Mouse (Mus musculus) limb, embryonic 14.5 days (tissue): ENCODE data around the gene Zfp81. TPM values are rescaled to one million over a fixed set of nuclear protein-coding genes. Genes with fewer than 3 reads are reported as not detected.
A peak's percentile ranks its signal among the peaks of the same experiment; 100 is the strongest.
"Not testable (repeated sequence)": the region's sequence is repeated elsewhere in the genome, so short reads cannot be mapped to it uniquely, and the experiment has no call there.

Source experiments
- ATAC-seq: fragments of 200-750 bp; cut with Nextera tagmentation; 2 replicates; pipeline ENCODE4 v1.8.0; 2017; ENCODE audit warnings: low read depth, moderate number of reproducible peaks, moderate TSS enrichment; ENCODE audit not compliant: low FRiP score
- DNase-seq: peaks from one replicate; pipeline ENCODE4 v3.0.0-alpha.2; 2015; ENCODE audit warnings: low spot score
- H3K27ac ChIP-seq: fragments of 300-500 bp; sonication (generic); replicated peaks from 2 replicates; pipeline ENCODE4 v1.5.1; 2014; ENCODE audit warnings: low read depth, mild to moderate bottlenecking, low read length, moderate library complexity, mixed read lengths
- H3K27me3 ChIP-seq: fragments of 300-500 bp; sonication (generic); 2 replicates; pipeline ENCODE4 v1.6.1; 2014; ENCODE audit warnings: low read length, mixed read lengths; ENCODE audit not compliant: control insufficient read depth, insufficient read depth
- H3K36me3 ChIP-seq: fragments of 300-500 bp; sonication (generic); 2 replicates; pipeline ENCODE4 v1.6.1; 2014; ENCODE audit warnings: mild to moderate bottlenecking, low read length, moderate library complexity, mixed read lengths; ENCODE audit not compliant: control insufficient read depth, insufficient read depth
- H3K4me1 ChIP-seq: fragments of 300-500 bp; sonication (generic); 2 replicates; pipeline ENCODE4 v1.6.1; 2014; ENCODE audit warnings: antibody characterized with exemption, low read length, mixed read lengths; ENCODE audit not compliant: control insufficient read depth, insufficient read depth
- H3K4me2 ChIP-seq: fragments of 300-500 bp; sonication (generic); replicated peaks from 2 replicates; pipeline ENCODE4 v1.6.1; 2014; ENCODE audit warnings: low read depth, mild to moderate bottlenecking, low read length, moderate library complexity; ENCODE audit not compliant: severe bottlenecking
- H3K4me3 ChIP-seq: fragments of 300-500 bp; sonication (generic); replicated peaks from 2 replicates; pipeline ENCODE4 v1.5.1; 2014; ENCODE audit warnings: low read length
- H3K9ac ChIP-seq: fragments of 300-500 bp; sonication (generic); 2 replicates; pipeline ENCODE4 v1.6.1; 2014; ENCODE audit warnings: mild to moderate bottlenecking, low read depth, low read length, moderate library complexity; ENCODE audit not compliant: severe bottlenecking
- H3K9me3 ChIP-seq: fragments of 300-500 bp; sonication (generic); 2 replicates; pipeline ENCODE4 v1.6.1; 2016; ENCODE audit warnings: low read length; ENCODE audit not compliant: control insufficient read depth
- POLR2A ChIP-seq: fragments of 200-500 bp; IDR thresholded peaks from 2 replicates; pipeline ENCODE4 v1.8.0; 2012; ENCODE audit warnings: inconsistent platforms, mild to moderate bottlenecking, moderate library complexity, borderline replicate concordance; ENCODE audit not compliant: insufficient read depth, insufficient read length; ENCODE audit errors: extremely low read depth
- WGBS: fragments of 180-500 bp; shearing (Covaris S2); extraction: QIAGEN DNeasy Blood & Tissue Kit; methylation state at CpG from one replicate; pipeline ENCODE4 v1.1.7; 2014; 5-methylcytosine and 5-hydroxymethylcytosine counted together
- polyA plus RNA-seq, 2 experiments: library from polyadenylated mRNA; depleted of rRNA in 1 of 2; stranded (reverse) in 1 of 2; unstranded in 1 of 2; fragments of >200 nt; fragmentation: Nextera tagmentation in 1 of 2; extraction: Ambion mirVana in 1 of 2; gene quantifications; 2 replicates each; pipeline versions ENCODE4 v1.2.1 to v1.2.3; 2012 to 2014

Gene Zfp81
- polyA plus RNA-seq, 2 experiments: 8.5 to 13.7 TPM

DNA sequence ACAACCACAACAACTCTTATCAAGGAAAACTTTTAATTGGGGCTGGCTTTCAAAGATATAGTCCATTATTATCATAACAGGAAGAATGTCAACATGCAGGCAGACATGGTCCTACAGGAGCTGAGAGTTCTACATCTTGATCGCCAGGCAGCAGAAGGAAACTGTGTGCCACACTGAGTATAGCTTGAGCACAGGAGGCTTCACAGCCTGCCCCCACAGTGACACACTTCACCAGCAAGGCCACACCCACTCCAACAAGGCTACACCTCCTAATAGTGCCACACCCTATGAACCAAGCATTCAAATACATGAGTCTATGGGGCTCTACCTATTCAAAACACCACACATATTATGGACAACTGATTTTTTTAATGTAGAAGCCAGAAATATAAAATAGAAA, 5.7 kb downstream of the Zfp81 start:
- no peak for ATAC-seq
- DNase-seq: no peak
- Histone ChIP-seq H3K27ac (no peak overlapping the region), H3K4me2 (no peak overlapping the region), H3K27me3 (no peaks in the 10 kb centered on the region), H3K4me1 (no peaks in the 10 kb centered on the region), H3K9ac (no peak overlapping the region), H3K36me3 (no peaks in the 10 kb centered on the region), H3K4me3 (no peak overlapping the region), H3K9me3 (peaks cover 17% of the 10 kb centered on the region)
- TF ChIP-seq POLR2A: no peak
- WGBS: 100% methylated on average over 1 of the region's 1 CpGs

- not testable (repeated sequence) for H3K9ac ChIP-seq, H3K9me3 ChIP-seq, H3K4me1 ChIP-seq, H3K27ac ChIP-seq, DNase-seq, H3K27me3 ChIP-seq, H3K4me2 ChIP-seq, H3K36me3 ChIP-seq
- ATAC-seq: 0 out of 2 replicates have a peak, but pooled peaks have one; percentile 20
- 0 out of 2 replicates have a peak overlapping the region, but pooled peaks have one; percentile 10 for H3K4me3 ChIP-seq
- no CpG with 5 or more reads among the region's 9 CpGs for WGBS
These were observed 68.9 kb downstream of the Zfp81 start for GRCm38 (mm10) chr17:33289876-33290149.

GRCm38 (mm10) chr17:33289039-33289875, 69.4 kb downstream of the Zfp81 start, which contains the start of gene Zfp955b:
Gene Zfp955b (plus strand): TSS chr17:33289544.
- WGBS: no CpG with 5 or more reads among the region's 25 CpGs
- H3K9me3 ChIP-seq, H3K27me3 ChIP-seq, DNase-seq, H3K36me3 ChIP-seq, H3K9ac ChIP-seq, H3K27ac ChIP-seq, H3K4me1 ChIP-seq: not testable (repeated sequence)
- peak; percentile 99 for ATAC-seq
- 0 out of 2 replicates have a peak within 1 kb of the TSS, but pooled peaks have one; percentile 15 for H3K4me2 ChIP-seq
- H3K4me3 ChIP-seq: 0 out of 2 replicates have a peak within 1 kb of the TSS, but pooled peaks have one; percentile 10

Other genes starting within 250 kb of the Zfp81 start
- gene Morc2b, start 219.2 kb downstream of the Zfp81 start, polyA plus RNA-seq (2012; rRNA removed): 0.10 TPM in 1 of 2 replicates, not detected in the other
- not detected in 2 replicates for gene Morc2b, start 219.2 kb downstream of the Zfp81 start, polyA plus RNA-seq (2014; fragmentation: Nextera tagmentation; extraction: Ambion mirVana)
- gene Olfr55, start 190.4 kb downstream of the Zfp81 start, polyA plus RNA-seq (2012; rRNA removed): not detected in 2 replicates
- gene Olfr55, start 190.4 kb downstream of the Zfp81 start, polyA plus RNA-seq (2014; fragmentation: Nextera tagmentation; extraction: Ambion mirVana): not detected in 2 replicates
- gene Olfr239, start 167.6 kb downstream of the Zfp81 start, polyA plus RNA-seq (2012; rRNA removed): not detected in 2 replicates
- gene Olfr239, start 167.6 kb downstream of the Zfp81 start, polyA plus RNA-seq (2014; fragmentation: Nextera tagmentation; extraction: Ambion mirVana): not detected in 2 replicates
- 0.29 and 0.67 TPM in 2 replicates for gene Olfr1564, start 137.2 kb downstream of the Zfp81 start, polyA plus RNA-seq (2012; rRNA removed)
- gene Olfr1564, start 137.2 kb downstream of the Zfp81 start, polyA plus RNA-seq (2014; fragmentation: Nextera tagmentation; extraction: Ambion mirVana): not detected in 2 replicates
- 5.5 and 7.0 TPM in 2 replicates for gene Zfp955a, start 103.7 kb downstream of the Zfp81 start, polyA plus RNA-seq (2012; rRNA removed)
- gene Zfp955a, start 103.7 kb downstream of the Zfp81 start, polyA plus RNA-seq (2014; fragmentation: Nextera tagmentation; extraction: Ambion mirVana): 16.7 and 18.8 TPM in 2 replicates
- gene Olfr63, start 94.2 kb downstream of the Zfp81 start, polyA plus RNA-seq (2012; rRNA removed): not detected in 2 replicates
- 0.03 TPM in 1 of 2 replicates, not detected in the other for gene Olfr63, start 94.2 kb downstream of the Zfp81 start, polyA plus RNA-seq (2014; fragmentation: Nextera tagmentation; extraction: Ambion mirVana)
- 6.2 and 7.9 TPM in 2 replicates for gene Zfp955b, start 69.3 kb downstream of the Zfp81 start, polyA plus RNA-seq (2012; rRNA removed)
- 9.9 and 10.9 TPM in 2 replicates for gene Zfp955b, start 69.3 kb downstream of the Zfp81 start, polyA plus RNA-seq (2014; fragmentation: Nextera tagmentation; extraction: Ambion mirVana)
- 31.5 and 40.2 TPM in 2 replicates for gene Zfp101, start 35.8 kb upstream of the Zfp81 start, polyA plus RNA-seq (2012; rRNA removed)
- gene Zfp101, start 35.8 kb upstream of the Zfp81 start, polyA plus RNA-seq (2014; fragmentation: Nextera tagmentation; extraction: Ambion mirVana): 19.1 and 20.1 TPM in 2 replicates
- gene Actl9, start 74.0 kb upstream of the Zfp81 start, polyA plus RNA-seq (2012; rRNA removed): 0.10 and 0.14 TPM in 2 replicates
- not detected in 2 replicates for gene Actl9, start 74.0 kb upstream of the Zfp81 start, polyA plus RNA-seq (2014; fragmentation: Nextera tagmentation; extraction: Ambion mirVana)
- gene Adamts10, start 165.3 kb upstream of the Zfp81 start, polyA plus RNA-seq (2012; rRNA removed): 269 and 309 TPM in 2 replicates
- gene Adamts10, start 165.3 kb upstream of the Zfp81 start, polyA plus RNA-seq (2014; fragmentation: Nextera tagmentation; extraction: Ambion mirVana): 80.6 and 102 TPM in 2 replicates
- gene Myo1f, start 196.8 kb upstream of the Zfp81 start, polyA plus RNA-seq (2012; rRNA removed): 3.5 TPM in 2 replicates
- gene Myo1f, start 196.8 kb upstream of the Zfp81 start, polyA plus RNA-seq (2014; fragmentation: Nextera tagmentation; extraction: Ambion mirVana): 5.0 and 6.6 TPM in 2 replicates